Mouse (Mus musculus): Measurements from ENCODE around the gene Sipa1l2. TPM values are rescaled to one million over a fixed set of nuclear protein-coding genes. Genes with fewer than 3 reads are reported as not detected.

Gene Sipa1l2
- polyA plus RNA-seq, 1 experiment, result 6.5 TPM

GRCm38 (mm10) chr8:125446236-125446635 is 123.4 kb downstream of the Sipa1l2 start:
- Histone ChIP-seq H3K36me3 (ENCODE audit: control insufficient read depth, insufficient read depth) (no peaks in the 10 kb centered on the region), H3K79me3 (ENCODE audit: low read depth) (no peaks in the 10 kb centered on the region), H3K79me2 (ENCODE audit: control insufficient read depth, insufficient read depth) (no peaks in the 10 kb centered on the region), H3K27me3 (ENCODE audit: control insufficient read depth, insufficient read depth, insufficient read length) (no peaks in the 10 kb centered on the region), H3K4me3 (ENCODE audit: insufficient read depth, poor library complexity, severe bottlenecking) (no peak overlapping the region), H3ac (ENCODE audit: control insufficient read depth, insufficient read length, low read depth) (no peak overlapping the region)
- TF ChIP-seq CTCF (IDR thresholded peaks at IDR 0.05; ENCODE audit: control insufficient read depth, insufficient read depth, insufficient read length) (no peak), FOSL1 (IDR thresholded peaks at IDR 0.05; ENCODE audit: insufficient read depth, low read length, poor library complexity, severe bottlenecking) (no peak), MAX (IDR thresholded peaks at IDR 0.05) (no peak), MYOD1 (IDR thresholded peaks at IDR 0.05; ENCODE audit: control insufficient read depth, insufficient read length, low read depth) (no peak), CEBPB (IDR thresholded peaks at IDR 0.05; ENCODE audit: low read depth) (no peak), MYOG (IDR thresholded peaks at IDR 0.05; ENCODE audit: control insufficient read depth, extremely low read depth, insufficient read length) (no peak), USF1 (IDR thresholded peaks at IDR 0.05; ENCODE audit: low read depth) (no peak)

GRCm38 (mm10) chr8:125445225-125445609 is 124.4 kb downstream of the Sipa1l2 start:
- TF ChIP-seq MAX (IDR thresholded peaks at IDR 0.05) (no peak), MYOG (IDR thresholded peaks at IDR 0.05; ENCODE audit: control insufficient read depth, extremely low read depth, insufficient read length) (no peak), FOSL1 (IDR thresholded peaks at IDR 0.05; ENCODE audit: insufficient read depth, low read length, poor library complexity, severe bottlenecking) (no peak), MYOD1 (IDR thresholded peaks at IDR 0.05; ENCODE audit: control insufficient read depth, insufficient read length, low read depth) (no peak)
- H3K79me3 ChIP-seq (ENCODE audit: low read depth), result no peaks in the 10 kb centered on the region
- no peaks in the 10 kb centered on the region for H3K79me2 ChIP-seq (ENCODE audit: control insufficient read depth, insufficient read depth)
- H3K27me3 ChIP-seq (ENCODE audit: control insufficient read depth, insufficient read depth, insufficient read length), result no peaks in the 10 kb centered on the region
- no peak overlapping the region for H3K4me3 ChIP-seq (ENCODE audit: insufficient read depth, poor library complexity, severe bottlenecking)
- H3K36me3 ChIP-seq (ENCODE audit: control insufficient read depth, insufficient read depth), result no peaks in the 10 kb centered on the region
- no peak overlapping the region for H3ac ChIP-seq (ENCODE audit: control insufficient read depth, insufficient read length, low read depth)

DNA sequence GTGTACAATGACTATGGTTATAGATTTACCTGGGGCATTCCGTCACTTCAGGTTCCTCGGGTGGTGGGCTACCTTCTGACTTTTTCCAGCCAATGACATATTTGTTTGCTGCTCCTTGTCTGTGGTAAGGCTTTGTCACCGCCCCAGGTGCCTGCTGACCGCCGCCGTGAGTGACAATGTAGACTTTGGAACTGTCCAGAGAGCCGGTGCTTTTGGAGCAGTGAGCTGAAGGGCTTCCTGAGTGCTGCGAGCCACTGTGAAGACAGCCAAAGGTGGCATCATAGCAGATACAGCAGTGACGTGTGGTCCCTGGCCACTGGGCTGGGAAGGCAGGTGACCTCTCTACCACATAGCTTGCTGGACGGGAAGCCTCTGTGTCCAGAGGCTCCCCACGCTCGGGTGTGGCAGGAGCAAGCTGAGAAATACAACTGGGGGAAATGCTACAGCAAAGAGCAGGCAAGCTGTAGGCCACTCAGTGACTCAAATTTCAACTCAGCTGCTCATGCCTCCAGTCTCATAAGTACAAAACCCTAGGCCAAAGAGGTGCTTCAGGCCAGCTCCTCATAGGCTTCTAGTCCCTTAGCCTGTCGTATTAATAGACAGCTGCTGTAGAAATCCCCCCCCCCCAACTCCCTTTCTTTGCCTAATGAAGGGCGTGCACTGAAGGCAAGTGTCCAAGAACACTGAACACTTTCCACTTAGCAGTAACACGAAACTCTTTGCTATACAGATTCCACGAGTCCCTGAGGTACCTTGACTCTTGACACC is 125.0 kb downstream of the Sipa1l2 start:
- Histone ChIP-seq H3K79me2 (ENCODE audit: control insufficient read depth, insufficient read depth) (no peaks in the 10 kb centered on the region), H3K79me3 (ENCODE audit: low read depth) (no peaks in the 10 kb centered on the region), H3ac (ENCODE audit: control insufficient read depth, insufficient read length, low read depth) (no peak overlapping the region), H3K4me3 (ENCODE audit: insufficient read depth, poor library complexity, severe bottlenecking) (no peak overlapping the region), H3K27me3 (ENCODE audit: control insufficient read depth, insufficient read depth, insufficient read length) (no peaks in the 10 kb centered on the region), H3K36me3 (ENCODE audit: control insufficient read depth, insufficient read depth) (no peaks in the 10 kb centered on the region)
- no peak for TF ChIP-seq CTCF (IDR thresholded peaks at IDR 0.05; ENCODE audit: control insufficient read depth, insufficient read depth, insufficient read length)
- TF ChIP-seq MYOD1 (IDR thresholded peaks at IDR 0.05; ENCODE audit: control insufficient read depth, insufficient read length, low read depth), result no peak
- TF ChIP-seq FOSL1 (IDR thresholded peaks at IDR 0.05; ENCODE audit: insufficient read depth, low read length, poor library complexity, severe bottlenecking), result no peak
- TF ChIP-seq CEBPB (IDR thresholded peaks at IDR 0.05; ENCODE audit: low read depth), result no peak
- TF ChIP-seq USF1 (IDR thresholded peaks at IDR 0.05; ENCODE audit: low read depth), result no peak
- TF ChIP-seq MAX (IDR thresholded peaks at IDR 0.05), result no peak
- TF ChIP-seq MYOG (IDR thresholded peaks at IDR 0.05; ENCODE audit: control insufficient read depth, extremely low read depth, insufficient read length), result no peak

GRCm38 (mm10) chr8:125435320-125436100 is 134.1 kb downstream of the Sipa1l2 start:
- no peaks in the 10 kb centered on the region for H3K27me3 ChIP-seq (ENCODE audit: control insufficient read depth, insufficient read depth, insufficient read length)
- TF ChIP-seq USF1 (IDR thresholded peaks at IDR 0.05; ENCODE audit: low read depth) (no peak), MYOG (IDR thresholded peaks at IDR 0.05; ENCODE audit: control insufficient read depth, extremely low read depth, insufficient read length) (no peak), FOSL1 (IDR thresholded peaks at IDR 0.05; ENCODE audit: insufficient read depth, low read length, poor library complexity, severe bottlenecking) (no peak), CEBPB (IDR thresholded peaks at IDR 0.05; ENCODE audit: low read depth) (no peak), CTCF (IDR thresholded peaks at IDR 0.05; ENCODE audit: control insufficient read depth, insufficient read depth, insufficient read length) (no peak), MYOD1 (IDR thresholded peaks at IDR 0.05; ENCODE audit: control insufficient read depth, insufficient read length, low read depth) (no peak), MAX (IDR thresholded peaks at IDR 0.05) (no peak)
- no peaks in the 10 kb centered on the region for H3K79me2 ChIP-seq (ENCODE audit: control insufficient read depth, insufficient read depth)

DNA sequence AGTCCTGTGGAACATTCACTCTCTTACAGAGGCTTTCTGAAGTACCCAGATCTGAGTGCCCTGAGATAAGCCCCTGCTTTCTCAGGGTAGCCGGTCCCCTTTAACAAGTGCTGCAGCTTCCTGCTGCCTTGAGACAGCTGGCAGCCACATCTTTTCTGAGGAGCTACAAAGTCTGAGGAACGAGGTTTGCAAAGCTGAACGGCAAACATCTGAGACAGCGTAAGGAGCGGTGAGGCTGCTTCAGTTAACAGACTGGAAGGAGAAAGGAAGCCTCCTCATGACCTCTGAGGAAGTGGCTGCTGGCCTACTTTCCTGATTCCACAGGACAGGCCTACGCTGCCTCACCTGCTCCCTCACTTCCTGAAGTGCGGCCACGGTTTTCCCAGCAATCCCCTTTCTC is 135.5 kb downstream of the Sipa1l2 start:
- H3K27me3 ChIP-seq (ENCODE audit: control insufficient read depth, insufficient read depth, insufficient read length), result no peaks in the 10 kb centered on the region
- no peak overlapping the region for H3ac ChIP-seq (ENCODE audit: control insufficient read depth, insufficient read length, low read depth)
- H3K79me2 ChIP-seq (ENCODE audit: control insufficient read depth, insufficient read depth), result no peaks in the 10 kb centered on the region
- no peak overlapping the region for H3K4me3 ChIP-seq (ENCODE audit: insufficient read depth, poor library complexity, severe bottlenecking)
- no peaks in the 10 kb centered on the region for H3K79me3 ChIP-seq (ENCODE audit: low read depth)
- TF ChIP-seq MAX (IDR thresholded peaks at IDR 0.05) (no peak), FOSL1 (IDR thresholded peaks at IDR 0.05; ENCODE audit: insufficient read depth, low read length, poor library complexity, severe bottlenecking) (no peak), CTCF (IDR thresholded peaks at IDR 0.05; ENCODE audit: control insufficient read depth, insufficient read depth, insufficient read length) (no peak), MYOD1 (IDR thresholded peaks at IDR 0.05; ENCODE audit: control insufficient read depth, insufficient read length, low read depth) (no peak), MYOG (IDR thresholded peaks at IDR 0.05; ENCODE audit: control insufficient read depth, extremely low read depth, insufficient read length) (no peak), USF1 (IDR thresholded peaks at IDR 0.05; ENCODE audit: low read depth) (no peak), CEBPB (IDR thresholded peaks at IDR 0.05; ENCODE audit: low read depth) (no peak)
- H3K36me3 ChIP-seq (ENCODE audit: control insufficient read depth, insufficient read depth), result peaks cover 4% of the 10 kb centered on the region

More at GRCm38 (mm10) chr8:125435320-125436100, 134.1 kb downstream of the Sipa1l2 start:
- Histone ChIP-seq H3ac (ENCODE audit: control insufficient read depth, insufficient read length, low read depth) (no peak overlapping the region), H3K36me3 (ENCODE audit: control insufficient read depth, insufficient read depth) (peaks cover 4% of the 10 kb centered on the region), H3K4me3 (ENCODE audit: insufficient read depth, poor library complexity, severe bottlenecking) (no peak overlapping the region), H3K79me3 (ENCODE audit: low read depth) (no peaks in the 10 kb centered on the region)
